In genomic region chr5:43522866-43523265, GRCm38 (mm10) we compare ENCODE assay signal across 26 mouse cellular contexts. TPM values are rescaled to one million over a fixed set of nuclear protein-coding genes. Genes with fewer than 3 reads are reported as not detected.
DNase-seq lines count a peak whose midpoint lies in the region; ATAC-seq and TF ChIP-seq lines count a peak whose summit lies in the region.
"Had no signal": no experiment of that assay in that cellular context is flagged by ENCODE, and none has a peak within 500 bp of the region (broad histone marks: within the 10 kb centered on the region; RNA-seq: fewer than 3 reads in every experiment).

No protein-coding gene starts in this region.

- H3K4me3 ChIP-seq in kidney, adult 2 months (ENCODE audit: insufficient read depth, low read depth, low read length): no peak overlapping the region
- H3K4me3 ChIP-seq in intestine, embryonic 16.5 days (ENCODE audit: low read length): no peak overlapping the region
- H3K4me3 ChIP-seq in hindbrain, embryonic 14.5 days (replicated peaks; ENCODE audit: low read length): no peak overlapping the region
- H3K4me3 ChIP-seq: embryonic facial prominence, embryonic 13.5 days; forebrain, embryonic 12.5 days; hindbrain, embryonic 12.5 days; liver, embryonic 15.5 days; stomach, embryonic 15.5 days had no signal

- H3K9ac ChIP-seq in intestine, embryonic 16.5 days (ENCODE audit: low read depth, low read length): no peak overlapping the region
- H3K9ac ChIP-seq in hindbrain, embryonic 14.5 days: no peak overlapping the region
- H3K9ac ChIP-seq: embryonic facial prominence, embryonic 13.5 days; forebrain, embryonic 12.5 days; forebrain, postnatal 0 days; hindbrain, embryonic 12.5 days; liver, embryonic 15.5 days; lung, embryonic 14.5 days; stomach, embryonic 15.5 days had no signal

- TF ChIP-seq POLR2A in kidney, adult 2 months (IDR thresholded peaks at IDR 0.05; ENCODE audit: low read depth, low read length): no peak

- POLR2A ChIA-PET in Patski (lab: Charles Lee): interaction anchor here (0.7 to 2.0 kb wide), 4 partner anchors 13 to 104 kb away, joined by 3 to 4 read pairs (median 4); no protein-coding TSS in a partner anchor

- peaks cover 8% of the 10 kb centered on the region; the same call in 1 of the 2 replicates for H3K4me1 ChIP-seq in kidney, adult 2 months (ENCODE audit: control insufficient read depth, insufficient read depth, low read length)
- H3K4me1 ChIP-seq in intestine, embryonic 16.5 days (ENCODE audit: control insufficient read depth, insufficient read depth, low read length): peaks cover 11% of the 10 kb centered on the region; the same call in 1 of the 2 replicates
- H3K4me1 ChIP-seq in hindbrain, embryonic 14.5 days (replicated peaks; ENCODE audit: control insufficient read depth, insufficient read depth, low read length): no peaks in the 10 kb centered on the region
- H3K4me1 ChIP-seq: forebrain, embryonic 12.5 days; hindbrain, embryonic 12.5 days; liver, embryonic 15.5 days; stomach, embryonic 15.5 days had no signal

- peak; percentile 61 for ATAC-seq in Patski
- ATAC-seq in intestine, embryonic 16.5 days: peak; percentile 43; the same call in 1 of the 2 replicates
- ATAC-seq in hindbrain, embryonic 14.5 days (ENCODE audit: low FRiP score): no peak
- ATAC-seq: forebrain, postnatal 0 days had no signal

- H3K4me2 ChIP-seq in intestine, embryonic 16.5 days (ENCODE audit: low read depth, low read length): no peak overlapping the region
- no peak overlapping the region for H3K4me2 ChIP-seq in hindbrain, embryonic 14.5 days (replicated peaks)
- H3K4me2 ChIP-seq: embryonic facial prominence, embryonic 13.5 days; forebrain, embryonic 12.5 days; heart, embryonic 11.5 days; hindbrain, embryonic 12.5 days; liver, embryonic 15.5 days; lung, embryonic 14.5 days; stomach, embryonic 15.5 days had no signal

- 33% methylated on average over 1 of the region's 1 CpGs for WGBS in kidney, adult 2 months
- WGBS in intestine, embryonic 16.5 days: 49% methylated on average over 1 of the region's 1 CpGs
- WGBS in hindbrain, embryonic 14.5 days: 91% methylated on average over 1 of the region's 1 CpGs

- H3K36me3 ChIP-seq in kidney, adult 2 months (ENCODE audit: control insufficient read depth, insufficient read depth, low read length): no peaks in the 10 kb centered on the region
- H3K36me3 ChIP-seq in intestine, embryonic 16.5 days (ENCODE audit: control insufficient read depth, insufficient read depth, low read length): no peaks in the 10 kb centered on the region
- H3K36me3 ChIP-seq in hindbrain, embryonic 14.5 days (replicated peaks; ENCODE audit: control insufficient read depth, insufficient read depth): no peaks in the 10 kb centered on the region
- H3K36me3 ChIP-seq: embryonic facial prominence, embryonic 13.5 days; forebrain, embryonic 12.5 days; hindbrain, embryonic 12.5 days; liver, embryonic 15.5 days; stomach, embryonic 15.5 days had no signal

- in situ Hi-C loops in Patski (cut with MboI; ENCODE audit: low pct_unique_long_range_greater_than_20kb): no loop called here

- DNase-seq in embryo, embryonic 11 days: peak; percentile 7
- no peak for DNase-seq in embryo, embryonic 9.5 days (ENCODE audit: extremely low spot score)
- DNase-seq in kidney, adult 2 months: peak; percentile 33
- no peak for DNase-seq in kidney, postnatal 14 days
- DNase-seq in Patski (ENCODE audit: low read depth, low spot score): no peak
- DNase-seq in ovary, postnatal 36 days (ENCODE audit: low spot score): no peak
- no peak for DNase-seq in hindbrain, embryonic 14.5 days (ENCODE audit: low spot score)
- DNase-seq: adrenal gland, postnatal 25 days; cerebellum, adult 11-12 months; cerebellum, adult 9-11 months; forebrain, postnatal 0 days; gastrocnemius, postnatal 14 days; heart, postnatal 36 days; kidney, postnatal 25 days; lung, embryonic 14.5 days; lung, postnatal 14 days; midbrain, embryonic 14.5 days; retina, postnatal 1 day; right cerebral cortex, postnatal 14 days had no signal

- peak overlapping the region; percentile 66 for H3K27ac ChIP-seq in kidney, adult 2 months (ENCODE audit: insufficient read depth, low read depth, low read length)
- H3K27ac ChIP-seq in intestine, embryonic 16.5 days (ENCODE audit: low read length): no peak overlapping the region
- H3K27ac ChIP-seq in hindbrain, embryonic 14.5 days: no peak overlapping the region
- H3K27ac ChIP-seq: embryonic facial prominence, embryonic 13.5 days; forebrain, embryonic 12.5 days; hindbrain, embryonic 12.5 days; liver, embryonic 15.5 days; stomach, embryonic 15.5 days had no signal

- no peaks in the 10 kb centered on the region for H3K9me3 ChIP-seq in intestine, embryonic 16.5 days (ENCODE audit: control insufficient read depth, low read length)
- no peaks in the 10 kb centered on the region for H3K9me3 ChIP-seq in hindbrain, embryonic 14.5 days (ENCODE audit: control insufficient read depth, low read length)
- H3K9me3 ChIP-seq: embryonic facial prominence, embryonic 13.5 days; forebrain, embryonic 12.5 days; hindbrain, embryonic 12.5 days; liver, embryonic 15.5 days; stomach, embryonic 15.5 days had no signal

- no peak for TF ChIP-seq CTCF in kidney, adult 2 months (conservative IDR thresholded peaks at IDR 0.05; ENCODE audit: insufficient read depth, insufficient read length, low read depth, low read length)
- no peak for TF ChIP-seq CTCF in Patski (IDR thresholded peaks at IDR 0.05)

- no peaks in the 10 kb centered on the region for H3K27me3 ChIP-seq in kidney, adult 2 months (replicated peaks; ENCODE audit: control insufficient read depth, insufficient read depth, low read length)
- no peaks in the 10 kb centered on the region for H3K27me3 ChIP-seq in Patski
- no peaks in the 10 kb centered on the region for H3K27me3 ChIP-seq in intestine, embryonic 16.5 days (replicated peaks; ENCODE audit: control insufficient read depth, insufficient read depth, low read length)
- H3K27me3 ChIP-seq in hindbrain, embryonic 14.5 days (ENCODE audit: control insufficient read depth, insufficient read depth, low read length): no peaks in the 10 kb centered on the region
- H3K27me3 ChIP-seq: forebrain, embryonic 12.5 days; hindbrain, embryonic 12.5 days; liver, embryonic 15.5 days; stomach, embryonic 15.5 days had no signal

- CTCF ChIA-PET in Patski (lab: Charles Lee): interaction anchor here (0.7 to 2.9 kb wide), 6 partner anchors 8 to 100 kb away, joined by 3 to 10 read pairs (median 4); no protein-coding TSS in a partner anchor

RNA-seq across cellular contexts. Expression of gene C1qtnf7, which starts 7.5 kb away (rescaled TPM):
- polyA plus RNA-seq in kidney, adult 2 months (2012; rRNA removed): 4.0 and 4.3 TPM in 2 replicates
- polyA plus RNA-seq in Patski (2021): 0.09 TPM
- polyA plus RNA-seq in intestine, embryonic 16.5 days (2015; fragmentation: Nextera tagmentation; extraction: Ambion mirVana): 4.1 and 4.8 TPM in 2 replicates
- 1.1 and 1.7 TPM in 2 replicates for polyA plus RNA-seq in hindbrain, embryonic 14.5 days (2014; fragmentation: Nextera tagmentation; extraction: Ambion mirVana)

Comparison
In these comparisons a context has a peak if more than half of its experiments do, and no peak if none do; other contexts are left out.
1. DNase-seq: peak in embryo, embryonic 11 days (single experiment) and kidney, adult 2 months (single experiment); none in embryo, embryonic 9.5 days (single experiment), kidney, postnatal 14 days (single experiment), Patski (single experiment), ovary, postnatal 36 days (single experiment) and hindbrain, embryonic 14.5 days (single experiment).